Mouse (Mus musculus): ENCODE measurements around the gene Vtcn1.

The Vtcn1 gene

GRCm38 (mm10) chr3:100856050-100856815 is 31.0 kb downstream of the Vtcn1 start:
- no peak for DNase-seq (ENCODE audit: extremely low read depth, low read depth)

DNA sequence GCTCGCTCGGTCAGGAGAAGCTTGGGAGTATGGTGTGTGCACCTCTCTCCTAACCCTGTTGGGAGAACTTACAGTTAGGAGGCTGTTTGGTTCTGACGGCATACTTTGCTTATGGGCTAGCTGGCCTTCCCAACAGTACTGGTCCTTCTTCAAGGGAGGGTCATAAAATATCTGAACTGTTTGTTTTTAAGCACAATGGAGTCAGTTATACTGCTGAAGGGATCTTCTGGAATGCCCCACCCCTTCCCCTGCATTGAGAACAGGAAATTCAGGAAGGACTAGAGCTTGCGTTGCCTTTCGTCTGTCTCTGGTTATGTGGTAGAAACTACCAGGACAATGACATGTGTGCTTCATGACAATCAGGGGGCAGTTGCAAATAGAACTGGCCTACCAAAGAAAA is 31.9 kb downstream of the Vtcn1 start:
- DNase-seq (ENCODE audit: extremely low read depth, low read depth) = no peak

DNA sequence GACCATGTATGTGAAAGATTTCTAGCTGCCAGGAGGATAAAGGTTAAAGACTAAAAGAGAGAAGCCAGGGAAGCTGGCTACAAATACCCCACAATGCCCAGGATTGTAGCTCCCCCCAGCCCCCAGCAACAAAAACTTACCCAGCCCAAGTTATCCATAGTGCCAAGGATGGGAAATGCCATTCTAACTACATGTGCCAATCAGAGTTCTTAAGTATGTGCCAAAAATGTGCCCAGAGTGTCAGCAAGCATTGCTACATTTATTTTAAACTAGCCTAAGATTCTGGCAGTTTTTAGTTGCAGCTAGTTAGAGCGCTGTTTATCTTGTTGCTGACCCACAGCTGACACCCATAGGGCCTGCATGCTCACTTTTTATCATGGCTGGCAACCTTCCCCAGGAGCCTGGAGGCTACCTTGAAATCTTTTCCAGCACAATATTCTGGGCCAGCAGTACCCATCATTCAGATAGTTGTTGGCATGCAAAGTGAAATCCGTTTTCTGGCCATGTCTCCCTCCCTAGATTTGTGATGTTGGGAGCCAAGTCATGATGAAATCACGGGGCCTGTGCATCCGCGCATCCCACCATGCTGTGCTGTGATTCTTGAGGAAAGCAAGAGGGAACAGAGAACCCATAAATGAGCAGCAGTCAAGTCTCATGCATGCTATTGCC is 33.2 kb downstream of the Vtcn1 start:
- no peak for DNase-seq (ENCODE audit: extremely low read depth, low read depth)

DNA sequence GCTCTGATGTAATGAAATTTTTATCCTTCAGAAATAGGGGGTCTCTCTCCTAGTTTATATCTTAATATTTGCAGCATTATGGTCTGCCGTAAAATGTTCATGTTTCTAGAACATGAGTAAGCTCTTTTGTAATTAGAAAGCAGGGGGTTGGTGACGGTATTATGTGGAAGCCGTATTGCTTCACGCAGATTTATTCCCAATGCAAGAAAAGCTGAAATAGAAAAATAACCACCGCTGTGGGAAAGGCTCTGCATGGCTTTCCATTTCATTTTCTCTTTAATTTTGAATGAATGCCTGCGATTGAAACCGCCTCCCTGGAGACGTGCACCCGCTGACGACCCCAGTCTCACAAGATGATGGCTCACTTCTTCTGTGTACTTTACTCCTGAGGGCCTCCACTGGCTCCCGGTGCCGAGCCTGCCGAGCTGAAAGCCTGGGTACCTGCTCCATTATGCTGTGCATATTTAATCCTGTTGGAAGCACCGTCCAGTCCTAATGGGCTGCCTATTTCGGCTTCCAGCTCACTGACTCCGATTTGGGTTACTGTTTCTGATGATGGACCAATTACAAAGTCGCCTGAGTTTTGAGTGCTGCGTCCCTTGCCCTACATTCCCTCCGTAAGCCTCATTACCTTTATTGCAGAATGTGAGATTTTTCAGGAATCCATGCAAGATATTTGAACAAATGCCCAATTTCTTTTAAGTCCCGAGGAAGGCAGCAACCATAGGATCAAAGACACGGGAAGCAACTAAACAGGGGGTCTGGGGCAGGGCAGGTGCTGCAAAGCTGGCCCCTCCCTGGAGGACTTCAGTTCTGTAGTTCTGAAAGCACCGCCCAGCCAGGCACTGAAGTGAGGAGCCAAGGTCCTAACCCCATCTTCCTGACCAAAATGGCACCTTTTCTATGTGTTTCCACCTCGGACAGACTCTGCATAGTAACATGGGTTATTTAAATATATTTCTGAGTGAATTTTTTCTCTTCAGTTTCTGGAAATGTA is 36.3 kb downstream of the Vtcn1 start:
- DNase-seq (ENCODE audit: extremely low read depth, low read depth) = no peak

DNA sequence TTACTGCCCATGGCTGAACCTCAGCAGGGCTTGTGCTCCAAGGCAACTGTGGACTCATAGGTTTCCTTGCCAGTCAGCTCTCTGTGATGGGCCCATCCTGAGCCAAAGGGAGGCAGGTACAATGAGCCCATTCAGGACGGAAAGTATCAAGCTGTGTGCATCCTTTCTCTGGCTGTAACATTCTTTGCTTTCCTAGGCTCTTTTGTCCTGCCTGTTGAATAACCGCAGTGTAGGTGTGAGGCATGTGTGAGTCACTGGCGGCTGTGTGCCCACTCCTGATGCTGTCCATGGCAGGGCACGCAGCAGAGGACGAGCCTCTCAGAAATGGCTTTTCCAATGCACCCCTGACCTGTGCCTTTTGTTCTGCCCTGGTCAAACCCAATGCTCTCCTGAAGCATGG is 41.7 kb downstream of the Vtcn1 start:
- DNase-seq (ENCODE audit: extremely low read depth, low read depth) = no peak

- DNase-seq (ENCODE audit: extremely low read depth, low read depth) = no peak
These were observed 51.8 kb downstream of the Vtcn1 start for GRCm38 (mm10) chr3:100877057-100877456.

GRCm38 (mm10) chr3:100881403-100881802 is 56.1 kb downstream of the Vtcn1 start:
- DNase-seq (ENCODE audit: extremely low read depth, low read depth) = no peak

GRCm38 (mm10) chr3:100881843-100882634 is 56.8 kb downstream of the Vtcn1 start:
- no peak for DNase-seq (ENCODE audit: extremely low read depth, low read depth)

DNA sequence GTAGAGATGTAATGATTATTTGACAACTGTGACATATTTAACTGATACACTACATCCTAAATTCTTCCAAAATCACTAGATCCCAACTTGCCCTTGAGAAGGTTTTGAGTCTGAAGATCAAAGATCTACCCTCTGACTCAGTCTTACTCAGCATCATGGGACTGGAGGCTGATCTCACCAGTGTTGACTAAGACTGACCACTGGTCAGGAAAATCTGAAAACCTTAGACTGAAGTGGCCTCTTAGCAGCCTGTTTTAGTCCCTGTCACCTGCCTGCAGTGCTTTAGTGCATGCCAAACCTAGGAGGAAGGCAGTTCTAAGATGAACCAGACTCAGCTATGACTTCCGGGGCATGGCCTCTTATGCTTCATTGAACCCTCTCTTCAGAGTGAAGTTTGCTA is 64.0 kb downstream of the Vtcn1 start:
- no peak for DNase-seq (ENCODE audit: extremely low read depth, low read depth)

GRCm38 (mm10) chr3:100890406-100890805 is 65.1 kb downstream of the Vtcn1 start:
- DNase-seq (ENCODE audit: extremely low read depth, low read depth) = no peak

DNA sequence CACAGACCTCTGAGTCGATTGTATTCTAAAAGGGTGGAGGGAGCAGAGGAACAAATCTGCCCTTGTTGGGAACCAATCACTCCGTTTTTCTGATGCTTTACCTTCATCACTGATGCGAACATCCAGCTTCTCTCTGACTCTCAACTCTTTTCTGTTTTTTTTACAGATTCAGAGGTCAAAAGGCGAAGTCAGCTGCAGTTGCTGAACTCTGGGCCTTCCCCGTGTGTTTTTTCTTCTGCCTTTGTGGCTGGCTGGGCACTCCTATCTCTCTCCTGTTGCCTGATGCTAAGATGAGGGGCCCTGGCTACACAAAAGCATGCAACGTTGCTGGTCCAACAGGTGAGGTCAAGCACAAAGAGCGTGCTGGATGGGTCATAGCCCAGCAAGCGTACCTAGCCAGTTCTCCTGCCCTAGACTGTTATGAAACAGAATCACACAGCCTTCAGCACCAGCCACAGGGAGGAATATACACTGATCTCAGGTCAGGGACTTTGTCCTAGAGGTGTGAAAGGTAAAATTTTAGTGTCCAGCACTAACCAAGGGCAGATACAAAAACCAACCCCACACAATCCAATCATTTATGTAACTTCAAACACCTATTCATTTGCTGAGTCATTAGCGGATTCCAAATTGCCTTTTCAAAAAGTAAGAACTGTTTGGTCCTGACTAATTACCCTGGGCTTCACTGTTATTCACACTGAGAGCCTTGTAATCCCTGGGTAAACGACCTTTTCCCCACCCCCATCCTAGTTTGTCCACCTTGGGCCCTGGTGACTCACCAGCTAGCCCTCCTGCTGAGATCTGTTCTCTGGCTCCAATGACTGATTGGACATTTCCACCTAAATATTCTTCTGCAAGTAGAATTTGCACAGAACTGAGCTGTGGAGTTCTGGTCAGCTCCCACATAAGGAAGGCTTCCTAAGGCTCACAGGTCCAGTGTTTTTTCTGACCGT is 67.4 kb downstream of the Vtcn1 start:
- DNase-seq (ENCODE audit: extremely low read depth, low read depth) = no peak

GRCm38 (mm10) chr3:100895500-100895899 is 70.2 kb downstream of the Vtcn1 start:
- DNase-seq (ENCODE audit: extremely low read depth, low read depth) = no peak

GRCm38 (mm10) chr3:100906128-100906527 is 80.9 kb downstream of the Vtcn1 start:
- no peak for DNase-seq (ENCODE audit: extremely low read depth, low read depth)

GRCm38 (mm10) chr3:100906916-100907315 is 81.7 kb downstream of the Vtcn1 start:
- no peak for DNase-seq (ENCODE audit: extremely low read depth, low read depth)

GRCm38 (mm10) chr3:100908594-100908993 is 83.3 kb downstream of the Vtcn1 start:
- DNase-seq (ENCODE audit: extremely low read depth, low read depth) = no peak

DNA sequence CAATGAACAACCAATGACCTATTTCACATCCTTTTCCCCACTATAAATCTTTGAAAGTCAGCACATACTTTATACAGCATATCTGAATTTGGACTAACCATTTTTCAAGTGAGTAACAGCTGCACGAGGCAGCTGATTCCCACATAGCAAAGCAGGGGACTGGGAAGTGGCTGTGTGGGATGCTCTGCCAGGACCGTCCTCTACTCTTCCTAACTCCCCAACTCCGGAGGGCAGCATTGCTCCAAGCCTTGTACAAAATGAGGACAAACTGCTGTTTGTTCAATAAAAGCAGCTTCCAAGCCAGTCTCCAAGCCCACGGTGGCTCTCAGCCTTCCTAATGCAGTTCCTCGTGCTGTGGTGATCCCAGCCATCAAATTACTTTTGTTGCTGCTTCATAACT is 85.4 kb downstream of the Vtcn1 start:
- no peak for DNase-seq (ENCODE audit: extremely low read depth, low read depth)

DNA sequence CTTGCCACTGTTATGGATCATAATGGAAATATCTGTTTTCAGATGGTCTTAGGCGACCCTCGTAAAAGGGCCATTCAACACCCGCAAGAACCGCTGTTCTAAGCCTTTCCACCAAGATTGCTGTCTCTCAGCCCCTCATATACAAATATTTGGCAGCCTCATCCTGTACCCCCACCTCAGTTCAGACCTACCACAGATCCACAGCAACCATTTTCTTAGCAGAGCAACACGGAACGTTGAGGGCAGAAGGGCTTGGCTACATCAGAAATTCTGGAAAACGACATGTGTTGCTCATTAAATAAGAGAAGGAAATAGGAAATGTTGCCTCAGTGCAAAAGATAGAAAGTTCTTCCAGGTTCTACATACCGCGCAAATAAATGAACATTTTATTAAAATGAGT is 85.8 kb downstream of the Vtcn1 start:
- DNase-seq (ENCODE audit: extremely low read depth, low read depth) = no peak

DNA sequence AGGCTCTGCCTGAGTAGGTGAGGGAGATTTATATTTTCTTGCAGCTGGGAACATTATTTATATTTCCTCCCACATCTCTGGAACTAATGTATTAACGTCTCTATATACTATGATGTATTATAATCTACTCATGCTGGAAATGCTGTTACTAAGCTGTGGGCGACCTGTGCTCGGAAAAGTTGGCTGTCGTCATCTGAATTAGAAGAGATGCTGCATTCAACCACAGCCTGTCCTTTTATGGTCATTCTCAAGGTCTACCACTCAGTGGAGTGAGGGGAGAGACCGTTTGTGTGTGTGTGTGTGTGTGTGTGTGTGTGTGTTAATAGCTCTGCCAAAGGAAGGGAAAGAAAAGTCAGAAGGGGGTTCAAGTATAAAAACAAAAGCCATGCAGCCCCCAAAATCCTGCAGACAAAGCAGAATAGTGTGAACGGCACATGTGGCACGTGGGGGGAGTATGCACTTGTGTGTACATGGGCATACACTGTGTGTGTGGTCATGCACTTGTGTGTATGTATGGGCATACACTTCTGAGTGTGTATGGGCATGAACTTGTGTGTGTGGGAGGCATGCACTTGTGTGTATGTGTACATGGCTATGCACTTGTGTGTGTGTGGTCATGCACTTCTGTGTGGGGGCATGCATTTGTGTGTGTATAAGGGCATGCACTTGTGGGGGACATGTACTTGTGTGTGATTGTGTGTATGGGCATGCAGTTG is 86.4 kb downstream of the Vtcn1 start:
- DNase-seq (ENCODE audit: extremely low read depth, low read depth) = no peak

DNA sequence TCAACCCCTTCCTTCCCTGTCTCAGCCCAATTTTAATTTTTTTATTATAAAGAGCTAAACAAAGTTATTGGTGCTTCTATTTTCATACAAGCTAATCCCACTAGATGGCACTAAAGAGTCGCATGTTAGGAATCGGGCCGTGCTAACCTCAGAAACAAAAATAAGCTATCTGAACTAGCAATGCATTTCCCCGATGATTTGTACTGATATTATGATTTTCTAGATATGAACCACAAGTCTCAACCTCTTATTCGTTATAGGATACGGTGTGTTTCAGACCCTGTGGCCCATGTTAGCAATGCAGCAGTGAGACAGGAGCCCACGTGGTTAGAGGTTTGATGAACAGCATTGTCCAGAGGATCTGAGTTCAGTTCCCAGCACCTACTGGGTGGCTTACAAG is 91.6 kb downstream of the Vtcn1 start:
- peak; percentile 79 for DNase-seq (ENCODE audit: extremely low read depth, low read depth)

All from MEL-GATA-1-ER (cell line).